Mouse (Mus musculus): ENCODE measurements around the gene Pcnx2. TPM values are rescaled to one million over a fixed set of nuclear protein-coding genes. Genes with fewer than 3 reads are reported as not detected.

Pcnx2 gene
- polyA plus RNA-seq, 1 experiment: 54.4 TPM

DNA sequence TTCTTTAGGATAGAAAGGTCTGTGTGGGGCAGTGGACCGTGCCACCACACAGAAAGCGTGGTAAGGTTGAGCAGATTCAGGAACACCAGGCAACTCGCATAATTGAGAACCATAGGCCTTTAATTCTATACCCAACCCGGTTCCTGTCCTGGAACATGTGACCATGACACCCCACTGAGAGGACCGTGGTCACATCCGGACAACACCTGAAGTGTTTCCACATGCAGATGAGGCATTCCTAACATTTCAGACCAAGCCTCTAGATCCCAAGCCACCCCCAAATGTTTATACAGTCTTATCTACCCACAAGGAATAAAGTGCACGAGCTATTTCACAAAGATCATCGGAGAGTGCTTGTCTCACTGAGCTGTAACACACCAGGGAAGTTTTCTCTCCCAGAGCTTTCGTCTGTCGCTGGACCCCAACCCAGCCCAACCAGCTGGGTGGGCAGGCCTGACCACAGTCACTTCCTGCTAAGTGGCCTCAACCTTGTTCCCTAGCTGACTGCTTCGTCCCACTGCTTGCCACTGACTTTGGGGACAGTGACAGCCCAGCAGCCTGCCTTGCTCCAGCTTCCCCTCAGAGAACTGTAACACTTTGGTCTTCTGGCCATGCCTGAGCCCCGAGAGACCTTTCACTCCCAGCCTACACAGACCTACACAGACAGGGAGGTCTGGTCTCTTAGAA lies 120.5 kb downstream of the Pcnx2 start:
- Histone ChIP-seq H3K4me3 (ENCODE audit: insufficient read depth, low read length) (no peak overlapping the region), H3K27ac (ENCODE audit: insufficient read depth, low read length) (no peak overlapping the region), H3K4me1 (ENCODE audit: control insufficient read depth, insufficient read depth, low read length) (no peaks in the 10 kb centered on the region)
- TF ChIP-seq POLR2A (IDR thresholded peaks at IDR 0.05; ENCODE audit: extremely low read depth, insufficient read depth, low read length) (no peak), CTCF (IDR thresholded peaks at IDR 0.05; ENCODE audit: extremely low read depth, insufficient read depth, low read length) (no peak)

DNA sequence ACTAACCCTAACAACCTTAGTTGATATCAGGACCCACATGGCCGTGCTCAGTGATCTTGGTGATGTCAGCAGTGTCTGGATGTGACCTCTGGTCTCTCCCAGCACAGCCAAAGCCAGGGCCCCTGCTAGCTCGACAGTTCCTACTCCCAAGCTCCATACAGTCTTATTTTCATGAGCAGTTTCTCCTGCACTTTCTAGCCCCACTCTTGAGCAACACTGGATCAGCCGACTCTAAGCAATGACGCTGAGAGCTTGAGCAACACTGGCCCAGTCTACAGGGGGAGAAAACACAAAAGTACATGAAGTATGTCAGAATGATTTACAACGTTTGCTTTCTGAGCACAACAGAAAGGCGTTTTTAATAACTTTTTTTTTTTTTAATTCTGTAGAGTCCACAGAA lies 121.3 kb downstream of the Pcnx2 start:
- Histone ChIP-seq H3K4me3 (ENCODE audit: insufficient read depth, low read length) (no peak overlapping the region), H3K4me1 (ENCODE audit: control insufficient read depth, insufficient read depth, low read length) (no peaks in the 10 kb centered on the region), H3K27ac (ENCODE audit: insufficient read depth, low read length) (no peak overlapping the region)
- TF ChIP-seq POLR2A (IDR thresholded peaks at IDR 0.05; ENCODE audit: extremely low read depth, insufficient read depth, low read length) (no peak), CTCF (IDR thresholded peaks at IDR 0.05; ENCODE audit: extremely low read depth, insufficient read depth, low read length) (no peak)

DNA sequence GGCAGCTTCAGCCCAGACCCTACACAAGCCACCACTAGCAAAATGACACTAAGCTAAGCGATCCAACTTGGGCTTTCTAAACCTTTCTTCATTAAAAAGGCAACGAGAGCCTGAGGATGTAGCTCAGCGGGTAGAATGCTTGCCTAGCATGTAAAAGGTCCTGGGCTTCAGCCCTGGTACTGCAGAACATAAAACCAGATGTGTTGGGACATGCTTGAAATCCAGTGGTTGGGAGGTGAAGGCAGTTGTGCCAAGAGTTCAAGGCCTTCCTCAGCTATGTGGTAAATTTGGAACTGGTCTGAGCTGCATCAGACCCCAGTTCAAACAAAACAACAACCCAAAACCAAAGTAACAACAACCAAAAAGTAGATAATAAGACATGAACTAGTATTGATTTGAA lies 121.8 kb downstream of the Pcnx2 start:
- Histone ChIP-seq H3K4me3 (ENCODE audit: insufficient read depth, low read length) (no peak overlapping the region), H3K27ac (ENCODE audit: insufficient read depth, low read length) (no peak overlapping the region), H3K4me1 (ENCODE audit: control insufficient read depth, insufficient read depth, low read length) (no peaks in the 10 kb centered on the region)
- no peak for TF ChIP-seq POLR2A (IDR thresholded peaks at IDR 0.05; ENCODE audit: extremely low read depth, insufficient read depth, low read length)
- TF ChIP-seq CTCF (IDR thresholded peaks at IDR 0.05; ENCODE audit: extremely low read depth, insufficient read depth, low read length): no peak

DNA sequence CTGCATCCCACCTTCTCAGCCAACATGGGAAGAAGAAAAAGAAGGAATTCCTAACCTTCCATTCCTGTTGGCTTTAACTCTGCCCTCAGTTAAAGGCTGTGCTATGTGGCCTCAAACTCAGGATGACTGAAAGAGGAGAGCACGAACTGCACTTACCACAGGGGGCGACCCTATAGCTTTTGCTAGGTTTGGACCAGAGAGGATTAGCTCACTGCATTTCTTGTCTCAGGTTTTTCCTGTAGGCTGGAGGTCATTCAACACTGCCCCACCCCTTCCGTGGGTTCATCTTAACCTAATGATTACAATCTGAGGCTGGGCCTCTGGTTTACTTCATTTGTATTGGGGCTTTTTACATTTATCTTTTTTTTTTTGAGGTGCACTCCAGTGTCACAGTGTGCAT lies 123.1 kb downstream of the Pcnx2 start:
- no peak overlapping the region for H3K27ac ChIP-seq (ENCODE audit: insufficient read depth, low read length)
- no peaks in the 10 kb centered on the region for H3K4me1 ChIP-seq (ENCODE audit: control insufficient read depth, insufficient read depth, low read length)
- TF ChIP-seq POLR2A (IDR thresholded peaks at IDR 0.05; ENCODE audit: extremely low read depth, insufficient read depth, low read length): no peak
- no peak for TF ChIP-seq CTCF (IDR thresholded peaks at IDR 0.05; ENCODE audit: extremely low read depth, insufficient read depth, low read length)
- no peak overlapping the region for H3K4me3 ChIP-seq (ENCODE audit: insufficient read depth, low read length)

DNA sequence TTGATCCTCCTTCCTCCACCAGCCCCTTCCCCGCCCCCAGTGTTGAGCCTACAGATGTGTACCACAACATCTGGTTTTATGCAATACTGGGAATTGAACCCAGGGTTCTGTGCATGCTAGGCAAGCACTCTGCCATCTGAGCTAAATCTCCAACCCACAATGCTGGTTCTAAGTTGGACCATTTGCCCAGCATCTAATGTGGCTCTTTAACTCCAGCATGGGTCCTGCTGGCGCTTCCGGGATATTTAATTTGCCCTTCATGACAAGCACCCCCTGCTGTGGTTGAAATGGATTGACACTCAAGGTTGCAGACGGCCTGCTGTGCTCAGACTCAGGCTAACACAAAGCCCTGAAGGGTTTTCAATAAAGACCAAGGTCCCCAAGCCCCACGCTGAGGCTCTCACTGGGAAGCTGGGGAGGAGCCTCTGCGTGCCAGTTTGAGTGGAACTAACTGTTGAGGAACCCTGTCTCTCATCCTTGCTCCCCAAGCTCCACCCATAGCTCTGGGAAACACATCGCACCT lies 124.8 kb downstream of the Pcnx2 start:
- no peak for TF ChIP-seq CTCF (IDR thresholded peaks at IDR 0.05; ENCODE audit: extremely low read depth, insufficient read depth, low read length)
- no peak for TF ChIP-seq POLR2A (IDR thresholded peaks at IDR 0.05; ENCODE audit: extremely low read depth, insufficient read depth, low read length)
- Histone ChIP-seq H3K27ac (ENCODE audit: insufficient read depth, low read length) (no peak overlapping the region), H3K4me3 (ENCODE audit: insufficient read depth, low read length) (no peak overlapping the region), H3K4me1 (ENCODE audit: control insufficient read depth, insufficient read depth, low read length) (no peaks in the 10 kb centered on the region)

DNA sequence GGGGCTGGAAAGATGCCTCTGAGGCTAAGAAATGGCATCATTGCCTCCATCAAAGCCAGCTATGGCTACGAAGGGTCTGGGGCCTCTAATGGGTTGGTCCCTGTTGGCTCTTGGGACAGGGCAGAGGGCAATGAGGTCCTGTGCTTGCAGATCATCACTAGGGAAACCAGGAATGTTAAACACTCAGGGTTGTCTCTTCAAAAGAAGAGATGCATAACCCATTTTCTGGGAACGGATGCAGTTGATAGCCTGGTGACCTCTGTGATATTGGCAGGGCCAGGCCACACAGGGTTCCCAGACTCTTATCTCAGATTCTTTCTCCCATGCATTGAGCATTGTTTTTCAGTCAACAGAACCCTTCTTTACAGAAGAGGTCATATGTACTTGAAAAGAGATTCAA lies 125.8 kb downstream of the Pcnx2 start:
- Histone ChIP-seq H3K4me3 (ENCODE audit: insufficient read depth, low read length) (no peak overlapping the region), H3K27ac (ENCODE audit: insufficient read depth, low read length) (no peak overlapping the region), H3K4me1 (ENCODE audit: control insufficient read depth, insufficient read depth, low read length) (no peaks in the 10 kb centered on the region)
- TF ChIP-seq POLR2A (IDR thresholded peaks at IDR 0.05; ENCODE audit: extremely low read depth, insufficient read depth, low read length): no peak
- TF ChIP-seq CTCF (IDR thresholded peaks at IDR 0.05; ENCODE audit: extremely low read depth, insufficient read depth, low read length): no peak

DNA sequence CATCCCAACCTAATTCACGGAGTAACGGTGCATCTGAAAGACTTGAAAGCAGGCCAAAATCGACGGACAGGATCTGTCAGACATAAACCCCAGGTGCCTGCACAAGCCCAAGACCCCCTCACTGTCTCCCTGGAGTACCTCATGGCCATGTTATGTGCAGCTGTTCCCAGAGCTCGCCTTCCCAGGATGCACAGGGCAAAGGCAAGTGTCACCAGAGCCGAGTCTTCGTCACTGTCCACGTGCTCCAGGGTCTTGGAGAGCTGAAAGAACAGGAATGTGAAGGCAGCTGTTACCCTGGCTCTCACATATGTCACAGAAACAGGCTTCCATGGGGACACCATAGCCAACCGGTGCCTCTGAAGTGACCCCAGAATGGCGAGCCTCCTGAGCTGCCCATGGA lies 130.0 kb downstream of the Pcnx2 start:
- H3K4me1 ChIP-seq (ENCODE audit: control insufficient read depth, insufficient read depth, low read length): no peaks in the 10 kb centered on the region
- H3K4me3 ChIP-seq (ENCODE audit: insufficient read depth, low read length): no peak overlapping the region
- TF ChIP-seq POLR2A (IDR thresholded peaks at IDR 0.05; ENCODE audit: extremely low read depth, insufficient read depth, low read length) (no peak), CTCF (IDR thresholded peaks at IDR 0.05; ENCODE audit: extremely low read depth, insufficient read depth, low read length) (no peak)
- no peak overlapping the region for H3K27ac ChIP-seq (ENCODE audit: insufficient read depth, low read length)

DNA sequence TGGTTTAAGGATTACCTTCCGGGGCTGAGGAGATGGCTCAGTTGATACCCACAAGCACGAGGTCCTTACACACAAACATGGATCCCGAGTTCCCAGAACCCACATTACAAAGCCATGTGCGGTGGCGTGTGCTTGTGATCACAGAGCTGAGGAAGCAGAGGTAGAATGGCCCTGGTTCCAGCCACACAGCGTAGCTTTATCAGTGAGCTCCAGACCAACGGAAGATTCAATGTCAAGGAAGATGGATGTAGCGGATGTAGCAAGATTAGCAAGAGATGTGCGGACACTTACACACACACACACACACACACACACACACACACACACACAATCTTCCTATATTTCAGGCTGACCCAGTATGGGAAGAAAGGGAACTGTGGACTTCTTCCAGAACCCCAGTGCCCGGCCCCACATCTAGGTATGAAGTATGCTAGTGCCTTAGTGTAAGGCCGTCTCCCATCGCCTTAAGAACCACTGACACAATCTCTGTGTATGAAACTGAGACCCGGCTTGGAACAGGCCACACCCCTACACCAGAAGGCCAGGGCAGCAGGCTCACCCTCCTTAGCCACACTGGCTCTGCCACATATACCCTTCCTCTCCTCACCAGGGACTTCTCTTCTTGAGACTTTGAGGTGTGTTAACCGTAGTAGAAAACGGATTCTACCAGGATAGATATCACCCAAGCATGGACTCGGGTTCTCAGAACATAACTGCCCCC lies 134.9 kb downstream of the Pcnx2 start:
- no peak for TF ChIP-seq CTCF (IDR thresholded peaks at IDR 0.05; ENCODE audit: extremely low read depth, insufficient read depth, low read length)
- no peak for TF ChIP-seq POLR2A (IDR thresholded peaks at IDR 0.05; ENCODE audit: extremely low read depth, insufficient read depth, low read length)
- no peak overlapping the region for H3K27ac ChIP-seq (ENCODE audit: insufficient read depth, low read length)

DNA sequence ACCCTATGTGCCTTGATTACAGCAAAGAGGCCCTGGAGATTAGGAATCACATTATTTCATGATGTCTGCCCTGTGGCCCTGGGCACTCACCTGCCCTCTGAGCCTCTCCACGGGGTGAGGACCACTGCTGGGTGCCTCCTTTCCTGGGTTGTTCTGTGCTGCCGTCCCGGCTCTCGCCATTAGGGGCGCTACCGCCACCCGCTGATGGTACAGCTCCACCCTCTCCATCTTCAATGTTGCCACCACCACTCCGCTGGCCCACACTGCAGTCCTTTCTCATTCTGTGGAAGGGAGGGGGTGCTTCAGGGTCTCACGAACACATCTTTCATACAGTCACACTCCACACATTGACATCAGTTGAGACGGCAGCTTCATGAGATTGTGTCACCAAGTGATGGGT lies 139.1 kb downstream of the Pcnx2 start:
- peaks cover 5% of the 10 kb centered on the region; the same call in 1 of the 2 replicates for H3K4me1 ChIP-seq (ENCODE audit: control insufficient read depth, insufficient read depth, low read length)
- TF ChIP-seq CTCF (IDR thresholded peaks at IDR 0.05; ENCODE audit: extremely low read depth, insufficient read depth, low read length) (peak; percentile 32), POLR2A (IDR thresholded peaks at IDR 0.05; ENCODE audit: extremely low read depth, insufficient read depth, low read length) (no peak)
- H3K27ac ChIP-seq (ENCODE audit: insufficient read depth, low read length): no peak overlapping the region
- no peak overlapping the region for H3K4me3 ChIP-seq (ENCODE audit: insufficient read depth, low read length)

More for the DNA sequence above, 134.9 kb downstream of the Pcnx2 start:
- H3K4me1 ChIP-seq (ENCODE audit: control insufficient read depth, insufficient read depth, low read length): no peaks in the 10 kb centered on the region
- H3K4me3 ChIP-seq (ENCODE audit: insufficient read depth, low read length): no peak overlapping the region

DNA sequence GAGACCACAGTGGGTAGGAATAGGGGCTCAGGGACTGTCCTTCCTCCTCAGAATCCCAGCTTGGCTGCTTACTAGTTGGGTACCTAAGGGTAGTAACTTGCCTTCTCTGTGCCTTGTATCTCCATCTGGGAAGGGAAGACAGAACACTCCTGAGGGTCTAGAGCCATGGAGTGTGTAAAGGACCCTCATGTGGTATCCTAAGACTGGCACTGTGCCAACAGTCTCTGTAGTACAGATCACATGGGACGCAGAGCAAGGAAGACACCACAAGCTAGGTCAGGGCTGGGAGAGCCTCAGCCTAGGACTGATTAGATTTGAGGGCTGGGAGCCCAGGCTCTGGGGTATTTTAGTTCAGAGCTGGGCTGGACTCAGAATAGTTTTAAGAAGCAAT lies 141.0 kb downstream of the Pcnx2 start:
- Histone ChIP-seq H3K4me1 (ENCODE audit: control insufficient read depth, insufficient read depth, low read length) (peaks cover 5% of the 10 kb centered on the region; the same call in 1 of the 2 replicates), H3K27ac (ENCODE audit: insufficient read depth, low read length) (no peak overlapping the region), H3K4me3 (ENCODE audit: insufficient read depth, low read length) (no peak overlapping the region)
- no peak for TF ChIP-seq CTCF (IDR thresholded peaks at IDR 0.05; ENCODE audit: extremely low read depth, insufficient read depth, low read length)
- TF ChIP-seq POLR2A (IDR thresholded peaks at IDR 0.05; ENCODE audit: extremely low read depth, insufficient read depth, low read length): no peak
